Mouse (Mus musculus): ENCODE data around the gene Lmo7.

DNA sequence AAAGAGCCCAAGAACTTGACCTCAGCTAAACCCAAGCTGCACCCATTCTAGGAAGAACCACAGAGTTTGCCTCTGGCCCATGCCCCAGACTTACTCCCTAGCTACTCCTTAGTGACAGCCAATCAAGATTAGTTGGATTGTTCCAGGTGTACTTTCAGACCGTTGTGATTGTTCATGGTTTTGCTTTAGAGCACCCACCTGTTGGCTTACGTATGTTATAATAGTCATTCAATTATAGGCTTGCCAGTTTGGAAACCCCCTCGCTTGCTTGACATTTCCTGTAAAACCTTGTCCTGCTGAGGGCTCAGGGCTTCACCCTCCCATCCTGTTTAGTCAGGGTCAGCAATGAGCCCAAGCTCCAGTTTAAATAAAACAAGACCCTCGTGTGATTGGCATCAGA, 25.3 kb upstream of the Lmo7 start:
- TF ChIP-seq ZC3H11A (IDR thresholded peaks at IDR 0.05; ENCODE audit: borderline replicate concordance, low read depth, low read length) = no peak
- TF ChIP-seq ZNF384 (IDR thresholded peaks at IDR 0.05; ENCODE audit: low read depth, low read length) = no peak
- no peak for TF ChIP-seq CHD2 (IDR thresholded peaks at IDR 0.05; ENCODE audit: low read depth, low read length)
- TF ChIP-seq HCFC1 (IDR thresholded peaks at IDR 0.05; ENCODE audit: borderline replicate concordance, insufficient read depth, low read length) = no peak
- no peak for TF ChIP-seq MAFK (IDR thresholded peaks at IDR 0.05; ENCODE audit: insufficient read depth, low read depth, low read length)
